Mouse (Mus musculus): ENCODE data around the gene Gab1.

Gab1 gene

GRCm38 (mm10) chr8:80804066-80804619 lies 76.2 kb downstream of the Gab1 start:
- DNase-seq = no peak

GRCm38 (mm10) chr8:80798778-80799177 lies 81.5 kb downstream of the Gab1 start:
- DNase-seq = no peak

- DNase-seq = no peak
Observed at GRCm38 (mm10) chr8:80798198-80798777, 82.0 kb downstream of the Gab1 start.

GRCm38 (mm10) chr8:80796070-80796469 lies 84.2 kb downstream of the Gab1 start:
- no peak for DNase-seq

- no peak for DNase-seq
Observed at GRCm38 (mm10) chr8:80794585-80795509, 85.5 kb downstream of the Gab1 start.

GRCm38 (mm10) chr8:80793791-80794515 lies 86.4 kb downstream of the Gab1 start:
- no peak for DNase-seq

GRCm38 (mm10) chr8:80792214-80792613 lies 88.1 kb downstream of the Gab1 start:
- DNase-seq = no peak

- no peak for DNase-seq
Observed at GRCm38 (mm10) chr8:80789324-80789723, 91.0 kb downstream of the Gab1 start.

- DNase-seq = no peak
Observed at GRCm38 (mm10) chr8:80784559-80784958, 95.8 kb downstream of the Gab1 start.

- DNase-seq = no peak
Observed at GRCm38 (mm10) chr8:80783271-80783670, 97.0 kb downstream of the Gab1 start.

- peak; percentile 59 to 72 for DNase-seq
Observed at GRCm38 (mm10) chr8:80781338-80781737, 99.0 kb downstream of the Gab1 start.

GRCm38 (mm10) chr8:80780271-80780670 lies 100.0 kb downstream of the Gab1 start:
- no peak for DNase-seq

GRCm38 (mm10) chr8:80776436-80776835 lies 103.9 kb downstream of the Gab1 start:
- no peak for DNase-seq

GRCm38 (mm10) chr8:80772732-80773460 lies 107.4 kb downstream of the Gab1 start:
- DNase-seq = peak in 1 of 2 experiments; percentile 29

GRCm38 (mm10) chr8:80768451-80768850 lies 111.9 kb downstream of the Gab1 start:
- no peak for DNase-seq

- peak; percentile 72 to 79 for DNase-seq
Observed at GRCm38 (mm10) chr8:80753017-80753715, 127.2 kb downstream of the Gab1 start.

GRCm38 (mm10) chr8:80752429-80752828 lies 127.9 kb downstream of the Gab1 start:
- DNase-seq = no peak

- no peak for DNase-seq
Observed at GRCm38 (mm10) chr8:80749091-80749490, 131.2 kb downstream of the Gab1 start.

GRCm38 (mm10) chr8:80739932-80740331 lies 140.4 kb downstream of the Gab1 start:
- DNase-seq = no peak

- peak; percentile 96 for DNase-seq
Observed at GRCm38 (mm10) chr8:80739155-80739924, 141.0 kb downstream of the Gab1 start, which contains the start of gene Smarca5. Gene Smarca5 (minus strand): TSS chr8:80739497.
